Mouse (Mus musculus): ENCODE data around the gene 4930415O20Rik. TPM values are rescaled to one million over a fixed set of nuclear protein-coding genes. Genes with fewer than 3 reads are reported as not detected.

4930415O20Rik gene
- polyA plus RNA-seq, 1 experiment: not detected

DNA sequence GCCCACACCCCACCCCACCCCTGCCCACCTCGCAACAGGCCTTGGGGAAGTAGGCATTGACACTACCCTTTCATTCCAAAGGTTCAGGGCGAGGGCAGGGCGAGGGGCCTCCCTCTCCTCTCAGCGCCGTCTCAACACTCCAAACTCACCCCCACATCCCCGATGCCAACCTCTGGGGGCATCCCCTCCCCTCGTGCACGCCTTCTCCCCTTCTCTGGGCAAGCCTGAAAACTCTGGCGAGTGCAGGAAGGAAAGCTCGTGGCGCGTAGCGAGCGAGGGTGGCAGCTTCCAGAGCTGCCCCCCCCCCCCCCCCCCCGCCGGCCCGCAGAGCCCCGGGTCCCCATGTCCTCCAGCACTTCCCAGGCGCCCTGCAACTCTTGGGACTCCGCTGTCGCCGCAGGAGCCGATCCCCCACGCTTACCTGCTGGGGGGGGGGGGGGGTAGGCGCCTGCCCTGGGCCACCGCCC lies 38.0 kb downstream of the 4930415O20Rik start:
- Histone ChIP-seq H3K4me3 (ENCODE audit: extremely low read depth, insufficient read depth, insufficient read length) (peak overlapping the region; percentile 61; the same call in 1 of the 2 replicates), H3K27me3 (ENCODE audit: control insufficient read depth, insufficient read depth, low read length) (peaks cover 10% of the 10 kb centered on the region), H3K36me3 (ENCODE audit: control insufficient read depth, insufficient read depth, low read length) (no peaks in the 10 kb centered on the region), H3K27ac (ENCODE audit: insufficient read depth, low read length) (no peak overlapping the region), H3K4me1 (ENCODE audit: control insufficient read depth, insufficient read depth, insufficient read length) (no peaks in the 10 kb centered on the region; the same call in 1 of the 2 replicates)
- TF ChIP-seq CTCF (IDR thresholded peaks at IDR 0.05; ENCODE audit: extremely low read depth, insufficient read depth, insufficient read length, insufficient replicate concordance) (no peak), POLR2A (IDR thresholded peaks at IDR 0.05; ENCODE audit: low read depth, low read length) (no peak)
- no peak for DNase-seq (ENCODE audit: low read depth in 1 of 2, low spot score in 2 of 2)
- WGBS: under 1% methylated on average over 14 of the region's 26 CpGs

DNA sequence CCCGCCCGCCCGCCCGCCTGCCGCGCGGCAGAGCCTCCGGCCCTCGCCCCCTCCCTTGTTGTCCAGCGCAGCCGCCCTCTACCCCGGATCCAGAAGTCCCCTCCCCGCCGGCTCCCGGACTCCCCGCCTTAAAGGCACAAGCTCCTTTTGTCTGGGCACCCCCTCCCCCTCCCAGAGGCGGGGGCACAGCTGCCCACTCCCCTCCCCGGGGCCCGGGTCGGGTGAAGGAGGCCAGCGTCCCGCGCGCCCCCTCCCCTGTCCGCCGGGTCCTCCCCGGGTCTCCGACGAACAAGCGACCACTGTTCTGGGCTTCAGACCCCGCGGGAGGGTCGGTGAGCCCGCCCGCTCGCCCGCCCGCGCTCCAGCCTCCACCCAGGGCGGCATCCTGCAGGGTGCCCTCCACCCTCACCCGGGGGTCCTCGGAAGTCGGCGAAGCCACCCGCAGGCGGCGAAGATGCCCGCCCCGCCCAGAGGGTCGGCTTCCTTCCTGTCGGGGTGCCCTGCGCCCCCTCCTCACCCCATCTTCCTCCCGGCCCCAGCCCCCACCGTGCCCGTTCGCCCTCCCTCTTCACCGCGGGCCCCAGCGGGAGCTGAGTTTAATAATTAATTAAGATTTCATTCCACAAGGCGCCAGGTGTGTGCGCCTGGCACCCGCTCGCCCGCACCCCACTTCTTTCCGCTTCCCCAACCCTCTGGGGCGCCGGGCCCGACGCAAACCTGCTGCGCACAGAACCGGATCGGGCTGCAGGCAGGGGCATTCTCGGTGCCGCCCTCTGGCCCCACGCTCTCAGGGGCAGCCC lies 38.7 kb downstream of the 4930415O20Rik start, which contains the start of gene Adcy6:
Gene Adcy6 (minus strand): TSS at position 746 of the 800 bp plus-strand sequence.
- H3K27me3 ChIP-seq (ENCODE audit: control insufficient read depth, insufficient read depth, low read length): peaks cover 10% of the 10 kb centered on the region
- no peak for TF ChIP-seq CTCF (IDR thresholded peaks at IDR 0.05; ENCODE audit: extremely low read depth, insufficient read depth, insufficient read length, insufficient replicate concordance)
- no peak for TF ChIP-seq POLR2A (IDR thresholded peaks at IDR 0.05; ENCODE audit: low read depth, low read length)
- H3K36me3 ChIP-seq (ENCODE audit: control insufficient read depth, insufficient read depth, low read length): no peaks in the 10 kb centered on the region
- peak within 1 kb of the TSS; percentile 61 for H3K4me3 ChIP-seq (ENCODE audit: extremely low read depth, insufficient read depth, insufficient read length)
- 2% methylated on average over 65 of the region's 75 CpGs for WGBS
- no peaks in the 10 kb centered on the region; the same call in 1 of the 2 replicates for H3K4me1 ChIP-seq (ENCODE audit: control insufficient read depth, insufficient read depth, insufficient read length)
- no peak within 1 kb of the TSS for H3K27ac ChIP-seq (ENCODE audit: insufficient read depth, low read length)
- DNase-seq (ENCODE audit: low read depth in 1 of 2, low spot score in 2 of 2): peak in 1 of 2 experiments; percentile 30

DNA sequence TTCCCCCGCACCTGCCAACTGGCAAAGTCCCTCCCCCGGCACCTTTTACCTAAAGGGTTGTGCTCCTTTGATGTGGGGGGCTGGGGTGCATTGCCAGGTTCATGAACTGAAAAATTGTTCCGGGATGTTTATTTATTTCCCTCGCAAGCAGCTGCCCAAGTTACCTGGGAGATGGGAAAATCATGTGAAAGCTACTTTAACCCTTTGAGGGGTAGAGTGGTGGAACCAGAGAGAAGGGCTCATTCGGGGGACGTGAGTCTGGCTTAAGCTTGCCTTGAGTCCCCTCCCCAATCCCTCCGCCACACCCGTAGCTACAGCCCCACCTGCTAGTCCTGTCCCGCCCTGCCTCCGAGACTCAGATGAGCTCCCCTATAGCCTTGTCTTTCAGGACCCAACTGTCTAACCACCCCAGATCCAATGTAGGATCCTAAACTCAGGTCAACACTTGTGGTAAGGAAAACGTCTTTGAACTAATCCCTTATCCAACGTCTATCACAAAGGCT lies 39.4 kb downstream of the 4930415O20Rik start:
- peaks cover 10% of the 10 kb centered on the region for H3K27me3 ChIP-seq (ENCODE audit: control insufficient read depth, insufficient read depth, low read length)
- peak overlapping the region; percentile 61; the same call in 1 of the 2 replicates for H3K4me3 ChIP-seq (ENCODE audit: extremely low read depth, insufficient read depth, insufficient read length)
- no peaks in the 10 kb centered on the region for H3K36me3 ChIP-seq (ENCODE audit: control insufficient read depth, insufficient read depth, low read length)
- no peak for DNase-seq (ENCODE audit: low read depth in 1 of 2, low spot score in 2 of 2)
- H3K27ac ChIP-seq (ENCODE audit: insufficient read depth, low read length): no peak overlapping the region
- WGBS: 15% methylated on average over 12 of the region's 12 CpGs
- no peaks in the 10 kb centered on the region; the same call in 1 of the 2 replicates for H3K4me1 ChIP-seq (ENCODE audit: control insufficient read depth, insufficient read depth, insufficient read length)
- no peak for TF ChIP-seq CTCF (IDR thresholded peaks at IDR 0.05; ENCODE audit: extremely low read depth, insufficient read depth, insufficient read length, insufficient replicate concordance)
- no peak for TF ChIP-seq POLR2A (IDR thresholded peaks at IDR 0.05; ENCODE audit: low read depth, low read length)

DNA sequence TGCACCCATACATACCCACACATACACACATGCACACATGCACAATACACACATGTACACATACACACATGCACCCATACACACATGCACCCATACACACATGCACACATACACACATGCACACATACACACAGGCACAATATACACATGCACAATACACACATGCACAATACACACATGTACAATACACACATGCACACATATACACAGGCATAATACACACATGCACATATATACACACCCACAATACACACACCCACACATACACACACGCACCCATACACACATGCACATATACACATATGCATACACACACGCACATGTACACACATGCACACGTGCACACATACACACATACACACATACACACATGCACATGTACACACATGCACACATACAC lies 41.4 kb downstream of the 4930415O20Rik start:
- H3K4me1 ChIP-seq (ENCODE audit: control insufficient read depth, insufficient read depth, insufficient read length): no peaks in the 10 kb centered on the region; the same call in 1 of the 2 replicates
- no peaks in the 10 kb centered on the region for H3K36me3 ChIP-seq (ENCODE audit: control insufficient read depth, insufficient read depth, low read length)
- H3K4me3 ChIP-seq (ENCODE audit: extremely low read depth, insufficient read depth, insufficient read length): no peak overlapping the region
- peaks cover 10% of the 10 kb centered on the region for H3K27me3 ChIP-seq (ENCODE audit: control insufficient read depth, insufficient read depth, low read length)
- no peak for DNase-seq (ENCODE audit: low read depth in 1 of 2, low spot score in 2 of 2)
- TF ChIP-seq CTCF (IDR thresholded peaks at IDR 0.05; ENCODE audit: extremely low read depth, insufficient read depth, insufficient read length, insufficient replicate concordance): no peak
- TF ChIP-seq POLR2A (IDR thresholded peaks at IDR 0.05; ENCODE audit: low read depth, low read length): no peak
- no peak overlapping the region for H3K27ac ChIP-seq (ENCODE audit: insufficient read depth, low read length)
- WGBS: 95% methylated on average over 3 of the region's 3 CpGs

DNA sequence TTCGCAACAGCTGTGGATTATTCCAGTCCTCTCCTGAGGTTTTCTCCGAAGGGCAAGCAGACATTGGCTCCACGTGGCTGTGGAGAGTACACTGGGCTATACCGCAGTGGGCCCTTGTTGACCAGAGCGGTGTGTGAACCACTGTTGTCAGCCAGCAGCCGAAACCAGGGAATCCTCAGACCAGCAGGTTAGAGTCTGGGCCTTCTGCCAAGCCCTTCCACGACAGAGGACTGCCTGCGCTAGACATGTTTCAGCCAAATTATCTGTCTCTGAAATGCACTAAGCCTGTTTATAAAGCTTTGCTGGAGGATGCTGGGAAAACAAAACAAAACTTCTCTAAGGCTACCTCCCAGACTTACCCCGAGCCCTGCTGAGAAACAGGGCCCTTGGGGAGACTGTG lies 43.7 kb downstream of the 4930415O20Rik start:
- H3K4me1 ChIP-seq (ENCODE audit: control insufficient read depth, insufficient read depth, insufficient read length): no peaks in the 10 kb centered on the region; the same call in 1 of the 2 replicates
- H3K27me3 ChIP-seq (ENCODE audit: control insufficient read depth, insufficient read depth, low read length): peaks cover under 1% of the 10 kb centered on the region; the same call in 1 of the 2 replicates
- no peak for DNase-seq (ENCODE audit: low read depth in 1 of 2, low spot score in 2 of 2)
- no peak overlapping the region for H3K4me3 ChIP-seq (ENCODE audit: extremely low read depth, insufficient read depth, insufficient read length)
- 80% methylated on average over 9 of the region's 9 CpGs for WGBS
- no peak overlapping the region for H3K27ac ChIP-seq (ENCODE audit: insufficient read depth, low read length)
- no peaks in the 10 kb centered on the region for H3K36me3 ChIP-seq (ENCODE audit: control insufficient read depth, insufficient read depth, low read length)
- TF ChIP-seq POLR2A (IDR thresholded peaks at IDR 0.05; ENCODE audit: low read depth, low read length) (no peak), CTCF (IDR thresholded peaks at IDR 0.05; ENCODE audit: extremely low read depth, insufficient read depth, insufficient read length, insufficient replicate concordance) (no peak)

DNA sequence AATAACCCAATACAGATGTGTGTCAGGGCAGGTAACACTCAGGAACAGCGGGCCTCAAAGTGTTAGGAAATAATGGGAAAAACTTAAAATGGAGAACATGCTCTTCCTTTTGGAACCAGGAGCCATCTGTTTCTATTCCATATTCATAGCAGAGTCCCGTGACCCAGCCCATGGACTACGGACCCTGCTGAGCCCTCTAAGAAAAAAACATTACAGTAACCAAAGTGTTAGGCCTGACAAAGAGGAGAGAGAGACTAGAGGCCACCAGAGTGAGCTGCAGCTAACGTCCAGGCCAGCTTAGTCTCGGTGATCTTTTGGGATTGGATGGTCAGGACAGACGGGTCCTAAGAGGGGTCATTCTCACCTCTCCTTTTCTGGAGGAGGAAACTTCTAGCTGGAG lies 44.2 kb downstream of the 4930415O20Rik start:
- H3K4me3 ChIP-seq (ENCODE audit: extremely low read depth, insufficient read depth, insufficient read length): no peak overlapping the region
- TF ChIP-seq CTCF (IDR thresholded peaks at IDR 0.05; ENCODE audit: extremely low read depth, insufficient read depth, insufficient read length, insufficient replicate concordance) (no peak), POLR2A (IDR thresholded peaks at IDR 0.05; ENCODE audit: low read depth, low read length) (no peak)
- H3K4me1 ChIP-seq (ENCODE audit: control insufficient read depth, insufficient read depth, insufficient read length): no peaks in the 10 kb centered on the region
- DNase-seq (ENCODE audit: low read depth in 1 of 2, low spot score in 2 of 2): no peak
- no peak overlapping the region for H3K27ac ChIP-seq (ENCODE audit: insufficient read depth, low read length)
- H3K36me3 ChIP-seq (ENCODE audit: control insufficient read depth, insufficient read depth, low read length): no peaks in the 10 kb centered on the region
- WGBS: 87% methylated on average over 6 of the region's 6 CpGs
- no peaks in the 10 kb centered on the region for H3K27me3 ChIP-seq (ENCODE audit: control insufficient read depth, insufficient read depth, low read length)
